Mouse (Mus musculus) limb, embryonic 14.5 days (tissue): ENCODE results near the gene Ubl7. TPM values are rescaled to one million over a fixed set of nuclear protein-coding genes. Genes with fewer than 3 reads are reported as not detected.

Experiments
- ATAC-seq: fragments of 200-750 bp; cut with Nextera tagmentation; 2 replicates; pipeline ENCODE4 v1.8.0; 2017; ENCODE audit warnings: low read depth, moderate number of reproducible peaks, moderate TSS enrichment; ENCODE audit not compliant: low FRiP score
- DNase-seq: peaks from one replicate; pipeline ENCODE4 v3.0.0-alpha.2; 2015; ENCODE audit warnings: low spot score
- H3K27ac ChIP-seq: fragments of 300-500 bp; sonication (generic); replicated peaks from 2 replicates; pipeline ENCODE4 v1.5.1; 2014; ENCODE audit warnings: low read depth, mild to moderate bottlenecking, low read length, moderate library complexity, mixed read lengths
- H3K27me3 ChIP-seq: fragments of 300-500 bp; sonication (generic); 2 replicates; pipeline ENCODE4 v1.6.1; 2014; ENCODE audit warnings: low read length, mixed read lengths; ENCODE audit not compliant: control insufficient read depth, insufficient read depth
- H3K36me3 ChIP-seq: fragments of 300-500 bp; sonication (generic); 2 replicates; pipeline ENCODE4 v1.6.1; 2014; ENCODE audit warnings: mild to moderate bottlenecking, low read length, moderate library complexity, mixed read lengths; ENCODE audit not compliant: control insufficient read depth, insufficient read depth
- H3K4me1 ChIP-seq: fragments of 300-500 bp; sonication (generic); 2 replicates; pipeline ENCODE4 v1.6.1; 2014; ENCODE audit warnings: antibody characterized with exemption, low read length, mixed read lengths; ENCODE audit not compliant: control insufficient read depth, insufficient read depth
- H3K4me2 ChIP-seq: fragments of 300-500 bp; sonication (generic); replicated peaks from 2 replicates; pipeline ENCODE4 v1.6.1; 2014; ENCODE audit warnings: low read depth, mild to moderate bottlenecking, low read length, moderate library complexity; ENCODE audit not compliant: severe bottlenecking
- H3K4me3 ChIP-seq: fragments of 300-500 bp; sonication (generic); replicated peaks from 2 replicates; pipeline ENCODE4 v1.5.1; 2014; ENCODE audit warnings: low read length
- H3K9ac ChIP-seq: fragments of 300-500 bp; sonication (generic); 2 replicates; pipeline ENCODE4 v1.6.1; 2014; ENCODE audit warnings: mild to moderate bottlenecking, low read depth, low read length, moderate library complexity; ENCODE audit not compliant: severe bottlenecking
- H3K9me3 ChIP-seq: fragments of 300-500 bp; sonication (generic); 2 replicates; pipeline ENCODE4 v1.6.1; 2016; ENCODE audit warnings: low read length; ENCODE audit not compliant: control insufficient read depth
- POLR2A ChIP-seq: fragments of 200-500 bp; IDR thresholded peaks from 2 replicates; pipeline ENCODE4 v1.8.0; 2012; ENCODE audit warnings: inconsistent platforms, mild to moderate bottlenecking, moderate library complexity, borderline replicate concordance; ENCODE audit not compliant: insufficient read depth, insufficient read length; ENCODE audit errors: extremely low read depth
- WGBS: fragments of 180-500 bp; shearing (Covaris S2); extraction: QIAGEN DNeasy Blood & Tissue Kit; methylation state at CpG from one replicate; pipeline ENCODE4 v1.1.7; 2014; 5-methylcytosine and 5-hydroxymethylcytosine counted together
- polyA plus RNA-seq, 2 experiments: library from polyadenylated mRNA; depleted of rRNA in 1 of 2; stranded (reverse) in 1 of 2; unstranded in 1 of 2; fragments of >200 nt; fragmentation: Nextera tagmentation in 1 of 2; extraction: Ambion mirVana in 1 of 2; gene quantifications; 2 replicates each; pipeline versions ENCODE4 v1.2.1 to v1.2.3; 2012 to 2014

The Ubl7 gene
- polyA plus RNA-seq, 2 experiments = 76.7 to 99.0 TPM

DNA sequence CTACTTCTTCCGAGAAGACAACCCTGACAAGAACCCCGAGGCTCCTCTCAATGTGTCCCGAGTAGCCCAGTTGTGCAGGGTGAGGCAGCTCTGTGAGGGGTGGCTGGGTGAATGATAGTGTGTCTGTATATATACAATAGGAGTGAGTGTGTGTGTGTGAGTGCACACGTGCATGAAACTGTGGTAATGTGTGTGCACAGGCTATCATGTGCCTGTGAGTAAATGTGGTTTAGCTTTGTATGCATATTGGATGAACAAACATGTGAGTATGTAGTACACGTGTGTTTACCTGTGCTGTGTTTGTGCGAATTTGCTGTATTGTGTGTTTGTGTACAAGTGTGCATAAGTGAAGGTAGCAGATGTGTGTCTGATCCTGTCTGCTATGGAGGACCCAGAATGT lies 45.0 kb downstream of the Ubl7 start:
- no peak for ATAC-seq
- Histone ChIP-seq H3K4me3 (no peak overlapping the region), H3K27me3 (no peaks in the 10 kb centered on the region), H3K36me3 (no peaks in the 10 kb centered on the region), H3K9ac (no peak overlapping the region), H3K9me3 (no peaks in the 10 kb centered on the region), H3K27ac (no peak overlapping the region), H3K4me1 (no peaks in the 10 kb centered on the region), H3K4me2 (no peak overlapping the region)
- DNase-seq = no peak
- no peak for TF ChIP-seq POLR2A
- WGBS = 86% methylated on average over 6 of the region's 6 CpGs

DNA sequence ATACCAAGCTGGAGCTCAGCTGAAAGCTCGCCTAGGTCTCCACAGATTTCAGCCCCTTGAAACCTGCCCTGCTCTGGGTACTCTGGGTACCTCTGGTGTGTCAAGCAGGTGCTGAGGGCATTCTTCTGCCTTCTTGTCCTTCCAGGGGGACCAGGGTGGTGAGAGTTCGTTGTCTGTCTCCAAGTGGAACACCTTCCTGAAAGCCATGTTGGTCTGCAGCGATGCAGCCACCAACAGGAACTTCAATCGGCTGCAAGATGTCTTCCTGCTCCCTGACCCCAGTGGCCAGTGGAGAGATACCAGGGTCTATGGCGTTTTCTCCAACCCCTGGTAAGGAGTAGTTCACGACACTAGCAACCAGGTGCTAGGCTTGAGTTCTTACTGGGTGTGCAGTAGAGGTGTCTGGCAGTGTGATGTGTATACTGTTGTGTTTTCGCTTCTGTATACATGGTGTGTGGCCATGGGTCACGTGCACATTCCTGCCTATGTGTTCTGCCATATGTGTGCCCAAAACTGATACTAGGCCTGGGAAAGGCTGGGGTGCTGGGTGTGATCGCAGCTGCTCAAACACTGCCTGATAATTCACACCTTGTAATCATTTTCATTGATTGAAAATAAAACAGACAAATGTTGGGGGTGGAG lies 45.5 kb downstream of the Ubl7 start:
- ATAC-seq (no peak), DNase-seq (no peak)
- Histone ChIP-seq H3K4me1 (no peaks in the 10 kb centered on the region), H3K4me3 (no peak overlapping the region), H3K9ac (no peak overlapping the region), H3K27ac (no peak overlapping the region), H3K36me3 (no peaks in the 10 kb centered on the region), H3K9me3 (no peaks in the 10 kb centered on the region), H3K27me3 (no peaks in the 10 kb centered on the region), H3K4me2 (no peak overlapping the region)
- no peak for TF ChIP-seq POLR2A
- WGBS = 81% methylated on average over 9 of the region's 9 CpGs

DNA sequence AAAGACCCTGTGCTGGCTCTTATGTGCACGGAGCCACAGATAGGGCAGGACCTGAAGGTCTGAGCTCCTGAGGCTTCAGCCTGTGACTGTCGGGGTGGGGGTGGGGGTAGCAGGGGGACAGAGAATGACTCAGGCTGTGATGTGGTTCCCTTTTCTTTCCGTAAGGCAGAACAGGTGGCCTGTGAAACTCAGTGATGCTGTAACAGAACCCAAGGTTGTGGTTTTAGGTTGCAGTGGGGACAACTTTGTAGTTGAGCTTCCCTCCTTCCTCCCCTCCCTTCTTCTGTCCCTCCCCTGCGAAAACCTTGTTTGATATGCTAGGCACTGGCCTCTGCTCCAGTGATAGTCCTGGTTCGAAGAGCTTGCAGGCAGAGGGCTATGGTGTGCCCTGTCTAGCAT lies 46.1 kb downstream of the Ubl7 start:
- Histone ChIP-seq H3K9ac (no peak overlapping the region), H3K27ac (no peak overlapping the region), H3K4me3 (no peak overlapping the region), H3K9me3 (no peaks in the 10 kb centered on the region), H3K27me3 (no peaks in the 10 kb centered on the region), H3K36me3 (no peaks in the 10 kb centered on the region), H3K4me2 (no peak overlapping the region), H3K4me1 (no peaks in the 10 kb centered on the region)
- WGBS = 84% methylated on average over 5 of the region's 5 CpGs
- ATAC-seq = no peak
- TF ChIP-seq POLR2A = no peak
- DNase-seq = no peak

DNA sequence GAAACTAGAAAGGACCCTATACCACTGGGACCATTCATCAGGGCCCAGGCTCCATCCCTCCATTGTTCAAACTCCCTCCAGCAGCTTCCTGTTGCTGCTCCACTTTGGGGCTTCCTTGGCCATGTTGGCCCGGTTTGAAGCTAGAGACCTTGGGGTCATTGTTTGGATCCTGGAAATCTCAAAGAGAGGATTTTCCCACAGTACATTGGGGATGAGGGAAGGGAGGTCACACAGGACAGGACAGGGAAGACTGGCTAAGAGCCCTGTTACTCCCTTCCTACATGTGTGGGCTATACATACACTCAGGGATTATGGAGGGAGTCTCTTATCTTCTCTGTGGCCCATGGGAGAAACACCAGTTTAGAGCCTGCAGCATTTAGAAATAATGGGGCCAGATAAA lies 47.8 kb downstream of the Ubl7 start:
- H3K36me3 ChIP-seq = no peaks in the 10 kb centered on the region
- ATAC-seq (no peak), DNase-seq (no peak)
- no peaks in the 10 kb centered on the region for H3K4me1 ChIP-seq
- H3K9ac ChIP-seq = no peak overlapping the region
- 88% methylated on average over 1 of the region's 1 CpGs for WGBS
- H3K4me2 ChIP-seq = no peak overlapping the region
- no peaks in the 10 kb centered on the region for H3K9me3 ChIP-seq
- H3K27ac ChIP-seq = no peak overlapping the region
- no peak overlapping the region for H3K4me3 ChIP-seq
- TF ChIP-seq POLR2A = no peak
- H3K27me3 ChIP-seq = no peaks in the 10 kb centered on the region

DNA sequence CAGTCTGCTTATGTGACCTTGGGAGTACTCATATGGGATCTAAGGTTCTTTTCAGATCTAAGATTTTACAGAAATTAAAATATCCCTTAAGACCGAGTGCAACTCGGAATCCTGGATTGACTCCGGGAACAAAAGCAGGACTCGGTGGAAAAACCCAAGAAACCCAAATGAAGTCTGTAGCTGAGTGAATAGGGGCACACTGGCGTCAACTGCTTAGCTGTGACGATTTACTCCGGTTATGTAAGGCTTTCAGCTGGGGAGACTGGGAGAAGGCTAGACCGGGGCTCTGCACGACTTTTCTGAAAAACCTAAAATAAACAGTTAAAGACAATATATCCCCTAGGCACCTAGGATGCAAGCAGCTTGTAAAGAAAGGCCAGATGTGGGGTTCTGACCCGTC lies 48.6 kb downstream of the Ubl7 start:
- Histone ChIP-seq H3K27me3 (no peaks in the 10 kb centered on the region), H3K4me3 (no peak overlapping the region), H3K9me3 (no peaks in the 10 kb centered on the region), H3K36me3 (no peaks in the 10 kb centered on the region), H3K9ac (no peak overlapping the region), H3K27ac (no peak overlapping the region), H3K4me1 (no peaks in the 10 kb centered on the region), H3K4me2 (no peak overlapping the region)
- TF ChIP-seq POLR2A = no peak
- WGBS = 54% methylated on average over 10 of the region's 10 CpGs
- DNase-seq (no peak), ATAC-seq (no peak)
